Mouse (Mus musculus) common myeloid progenitor, adult 5-6 weeks (primary cell): Measurements from ENCODE around the gene Cadps2. TPM values are rescaled to one million over a fixed set of nuclear protein-coding genes. Genes with fewer than 3 reads are reported as not detected.

ENCODE experiments used
- ATAC-seq: replicated peaks from 2 replicates; pipeline ENCODE4 v1.8.0; 2016; ENCODE audit warnings: low read depth, mild to moderate bottlenecking, moderate TSS enrichment, inconsistent platforms; ENCODE audit not compliant: poor library complexity, severe bottlenecking
- total RNA-seq: library from RNA; stranded (forward); fragments of 200-1000, 187-1606 nt; gene quantifications from 2 replicates; pipeline ENCODE4 v1.2.3, GENCODE M21; 2017

Gene Cadps2
- 2.4 and 3.1 TPM in 2 replicates for total RNA-seq

DNA sequence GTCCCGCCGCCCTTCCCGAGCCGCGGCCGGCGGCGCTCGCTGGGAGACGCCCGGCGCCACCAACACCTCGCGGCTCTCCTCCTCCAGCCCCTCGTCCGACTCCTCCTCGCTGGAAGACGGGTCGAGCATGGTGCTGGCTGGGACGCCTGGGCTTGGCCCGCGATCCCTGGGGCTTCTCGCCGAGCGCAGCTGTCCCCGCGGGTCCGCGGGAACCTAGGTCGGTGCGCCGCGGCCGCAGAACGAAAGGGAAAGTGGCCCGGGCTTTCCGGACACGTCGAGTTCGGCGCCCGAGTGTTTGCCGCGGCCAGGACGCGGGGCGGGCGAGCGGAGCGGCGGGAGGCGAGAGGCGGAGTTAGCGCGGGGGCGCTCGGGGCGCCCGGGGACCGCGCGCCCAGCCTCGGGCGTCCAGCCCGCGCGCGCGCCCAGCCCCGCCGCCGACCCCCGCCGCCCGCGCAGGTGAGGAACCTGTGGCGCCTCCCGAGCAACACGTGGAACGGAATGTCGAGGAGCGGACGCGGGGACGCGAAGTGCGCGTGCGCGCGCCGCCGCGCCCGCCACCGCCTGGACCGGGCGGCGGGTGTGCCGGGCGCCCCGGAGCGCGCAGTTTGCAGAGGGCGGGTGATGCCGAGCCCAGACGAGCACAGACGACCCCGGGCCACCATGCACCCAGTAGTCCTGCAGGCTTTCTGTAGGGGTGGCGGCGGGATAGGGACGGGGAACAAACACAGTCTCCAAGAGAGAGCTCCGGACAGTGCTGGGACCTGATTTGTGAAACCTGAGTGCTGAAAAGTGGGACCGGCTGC is at the start of gene Cadps2:
Cadps2 (minus strand) TSS at position 413 of the 803 bp plus-strand sequence.
- ATAC-seq = peak; percentile 50

GRCm38 (mm10) chr6:23886418-23886817 is 47.2 kb upstream of the Cadps2 start:
- ATAC-seq = peak; percentile 89

GRCm38 (mm10) chr6:23876765-23877408 is 37.7 kb upstream of the Cadps2 start:
- no peak for ATAC-seq

DNA sequence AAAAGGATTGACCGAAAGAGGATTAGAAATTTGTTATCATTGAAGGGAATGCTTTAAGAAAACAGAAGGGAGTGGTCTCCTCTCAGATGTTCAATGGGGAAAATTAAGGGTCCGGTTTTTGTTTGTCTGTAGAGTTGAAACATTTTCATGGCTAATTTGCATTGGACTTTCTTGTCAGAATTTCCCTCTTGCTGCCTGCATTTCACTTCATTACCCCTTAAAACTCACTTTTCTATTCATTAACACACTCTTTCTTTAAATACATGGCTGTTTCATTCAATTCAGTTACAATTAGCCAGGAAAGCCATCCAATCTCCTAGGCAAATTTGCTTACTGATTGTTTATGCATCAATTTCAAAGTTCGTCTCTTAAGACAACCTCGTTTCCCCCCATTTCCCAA is 37.1 kb upstream of the Cadps2 start:
- no peak for ATAC-seq

- no peak for ATAC-seq
Observed at GRCm38 (mm10) chr6:23873812-23874211, 34.6 kb upstream of the Cadps2 start.

GRCm38 (mm10) chr6:23873231-23873630 is 34.0 kb upstream of the Cadps2 start:
- ATAC-seq = no peak

- no peak for ATAC-seq
Observed at GRCm38 (mm10) chr6:23869971-23870370, 30.8 kb upstream of the Cadps2 start.

- ATAC-seq = no peak
Observed at GRCm38 (mm10) chr6:23866298-23866697, 27.1 kb upstream of the Cadps2 start.

DNA sequence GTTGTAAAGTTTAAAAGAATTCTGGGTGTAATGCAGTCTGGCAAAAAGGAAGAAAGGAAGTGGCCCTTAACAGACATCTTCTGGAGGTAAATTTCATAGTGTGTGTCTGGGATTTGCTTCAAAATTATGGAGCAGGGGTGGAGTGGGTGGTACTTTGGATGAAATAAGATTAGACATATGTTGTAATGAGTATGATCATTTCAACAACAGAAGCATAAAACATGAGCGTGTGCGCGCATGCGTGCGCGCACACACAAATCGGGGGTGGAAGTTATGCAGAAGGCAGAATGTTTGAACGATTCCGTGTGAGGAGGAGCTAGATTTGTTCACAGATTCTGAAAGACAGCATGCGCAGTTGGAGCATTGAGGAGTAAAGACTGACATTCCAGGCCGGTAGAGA is 14.2 kb upstream of the Cadps2 start:
- ATAC-seq = no peak

DNA sequence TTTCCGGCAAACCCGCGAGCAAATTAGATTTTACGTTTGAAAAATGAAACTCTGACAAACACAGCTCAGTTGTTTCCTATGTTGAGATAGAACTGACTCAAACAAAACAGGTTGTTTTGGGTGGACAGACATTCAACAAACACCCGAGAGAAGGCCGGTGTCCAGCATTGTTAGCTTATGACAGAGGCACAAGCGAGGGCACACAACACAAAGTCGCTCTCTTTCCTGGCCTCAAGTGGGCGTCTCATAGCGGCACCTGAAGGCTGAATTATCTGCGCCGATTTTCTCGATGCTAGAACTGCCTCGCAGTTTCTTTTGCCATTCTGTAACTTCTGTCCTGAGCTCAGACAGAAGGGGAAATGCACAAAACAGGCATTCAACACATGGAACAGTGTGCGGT is 780 bp upstream of the Cadps2 start:
- peak; percentile 65 for ATAC-seq

DNA sequence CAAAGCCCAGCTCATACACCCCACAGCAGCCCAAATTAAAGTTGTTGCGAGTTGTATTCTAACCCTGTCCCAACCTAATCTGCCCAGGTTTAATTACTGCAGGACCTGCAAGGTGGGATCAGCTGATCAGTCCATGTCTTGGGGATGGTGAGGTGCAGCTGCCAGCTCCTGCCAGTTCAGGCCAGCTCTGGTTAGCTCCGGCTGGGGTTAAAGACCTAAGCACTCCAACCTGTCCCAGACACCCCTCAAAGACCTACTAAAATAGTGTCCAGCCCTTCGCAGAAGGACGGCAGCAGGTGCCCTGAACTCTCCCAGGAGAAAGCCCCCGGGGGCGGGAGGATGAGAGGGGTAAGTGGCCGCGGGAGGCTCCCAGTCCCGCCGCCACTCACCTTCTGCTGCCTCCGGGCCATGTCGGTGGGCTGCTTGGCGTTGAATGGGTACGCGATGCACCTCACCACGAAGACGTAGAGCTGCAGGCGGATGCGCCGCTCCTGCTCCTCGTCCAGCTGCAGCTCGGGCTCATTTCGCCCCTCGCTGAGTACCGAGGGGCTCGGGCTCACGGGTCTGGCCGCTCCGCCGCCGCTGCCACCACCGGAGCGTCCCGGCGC is 716 bp downstream of the Cadps2 start:
- peak; percentile 22; the same call in 1 of the 2 replicates for ATAC-seq

DNA sequence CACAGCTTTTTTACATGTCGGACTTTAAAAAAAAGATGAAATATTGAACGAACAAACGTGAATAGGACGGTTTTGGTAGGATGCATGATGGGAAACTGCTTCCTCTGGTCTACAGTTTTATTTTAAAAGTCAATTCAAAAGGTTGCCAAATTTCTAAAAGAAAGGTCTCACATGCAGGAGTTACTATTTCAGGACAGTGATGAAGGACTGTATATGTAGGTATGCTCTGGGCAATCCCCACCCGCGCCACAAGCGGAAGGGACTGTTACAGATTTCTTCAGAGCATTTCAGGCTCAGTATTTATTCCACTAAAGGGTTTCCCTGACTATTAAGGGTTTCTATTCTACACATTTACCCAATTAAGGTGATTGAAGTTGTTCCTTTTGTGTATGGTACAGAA is 1.6 kb downstream of the Cadps2 start:
- no peak for ATAC-seq

- ATAC-seq = no peak
Observed at GRCm38 (mm10) chr6:23837127-23837526, 2.1 kb downstream of the Cadps2 start.

GRCm38 (mm10) chr6:23836694-23837093 is 2.5 kb downstream of the Cadps2 start:
- no peak for ATAC-seq

DNA sequence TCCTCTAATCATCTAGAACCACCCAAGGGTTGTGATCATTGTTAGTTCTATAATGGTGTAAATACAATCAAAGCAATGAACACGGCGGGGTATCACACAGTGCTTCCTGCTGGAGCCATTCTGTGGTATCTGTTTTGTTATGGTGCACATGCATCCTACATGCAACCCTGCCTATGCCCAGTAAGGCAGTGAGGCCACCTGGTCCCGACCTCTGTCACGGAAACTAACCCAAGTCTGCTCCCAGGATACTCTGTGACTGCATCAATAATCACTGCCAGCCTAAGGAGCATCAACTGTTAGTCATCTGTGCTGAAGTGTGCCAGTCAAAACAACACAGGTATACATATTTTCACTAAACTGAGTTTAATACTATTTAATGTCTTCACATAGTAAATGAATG is 3.7 kb downstream of the Cadps2 start:
- no peak for ATAC-seq

DNA sequence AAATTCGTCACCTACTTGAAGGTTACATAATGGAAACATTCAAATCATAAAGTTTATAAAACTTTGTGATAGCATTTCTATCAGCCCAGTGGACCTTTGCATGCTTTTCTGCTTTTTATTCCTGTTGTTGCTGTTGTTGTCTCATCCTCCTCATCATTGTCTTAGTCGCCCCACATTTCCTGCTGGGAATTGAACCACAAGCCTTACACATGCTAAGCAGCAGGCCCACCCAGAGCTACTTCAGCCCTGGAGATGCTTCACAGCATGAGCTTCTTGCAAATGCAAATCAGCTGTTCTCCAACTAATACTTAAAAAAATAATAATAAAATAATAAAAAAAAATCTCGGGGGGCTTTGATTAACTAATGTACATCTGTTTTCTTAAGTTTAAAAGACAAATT is 8.5 kb downstream of the Cadps2 start:
- ATAC-seq = no peak

DNA sequence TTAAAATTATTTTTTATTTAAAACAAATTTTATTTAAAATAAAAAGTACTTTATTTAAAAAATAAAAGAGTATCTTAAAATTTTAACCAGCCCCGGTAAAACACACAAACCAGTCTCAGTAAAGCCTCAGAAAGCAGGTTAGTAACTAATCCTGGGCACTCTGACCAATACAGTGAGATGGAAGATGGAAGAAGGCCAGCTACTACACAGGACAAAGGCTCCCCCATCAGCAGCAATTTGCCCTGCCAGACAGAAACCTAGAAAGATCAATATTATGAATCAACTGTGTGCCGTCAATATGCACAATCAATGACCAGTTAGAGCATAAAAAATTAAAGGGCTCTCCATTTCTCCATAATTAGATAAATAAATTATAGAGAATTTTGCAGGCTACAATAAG is 9.9 kb downstream of the Cadps2 start:
- ATAC-seq = no peak

- no peak for ATAC-seq
Observed at GRCm38 (mm10) chr6:23821819-23822218, 17.4 kb downstream of the Cadps2 start.

DNA sequence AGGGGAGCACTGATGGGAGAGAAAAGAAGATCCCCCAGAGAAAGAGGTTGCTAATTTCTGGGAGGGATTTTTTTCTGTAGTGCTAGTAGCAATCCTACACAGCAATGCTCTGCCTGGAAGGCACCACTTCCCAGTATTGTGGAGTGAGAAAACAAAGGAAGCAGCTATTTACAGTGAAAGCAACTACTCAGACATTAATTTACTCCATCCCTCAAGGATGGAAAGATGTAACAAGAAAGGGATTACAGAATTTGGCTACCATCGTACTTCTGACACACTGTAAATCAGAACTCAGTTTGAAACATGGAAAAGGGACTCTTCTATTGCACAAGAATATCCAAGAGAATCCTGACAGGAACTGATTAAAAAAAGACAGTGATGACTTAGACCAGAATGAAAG is 29.1 kb downstream of the Cadps2 start:
- no peak for ATAC-seq

DNA sequence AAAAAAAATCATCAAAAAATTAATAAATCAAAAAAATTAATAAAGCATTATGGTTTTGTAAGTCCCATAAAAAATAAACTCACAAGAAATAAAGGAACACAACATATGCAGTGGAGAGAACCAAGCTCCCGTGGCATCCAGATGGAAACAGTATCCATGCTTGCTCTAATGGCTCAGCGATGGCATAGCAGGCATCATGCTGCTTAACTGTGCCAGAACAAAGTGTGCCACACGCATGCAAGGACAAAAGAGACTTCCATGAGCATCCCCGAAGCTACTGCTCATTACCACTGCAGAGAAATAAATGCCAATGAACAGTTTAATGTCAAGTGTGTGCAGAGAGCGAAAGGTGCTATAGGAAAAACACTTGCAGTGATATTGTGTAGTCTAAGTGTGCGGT is 29.9 kb downstream of the Cadps2 start:
- ATAC-seq = no peak

- ATAC-seq = no peak
Observed at GRCm38 (mm10) chr6:23805333-23805732, 33.9 kb downstream of the Cadps2 start.
